In the genomic region with DNA sequence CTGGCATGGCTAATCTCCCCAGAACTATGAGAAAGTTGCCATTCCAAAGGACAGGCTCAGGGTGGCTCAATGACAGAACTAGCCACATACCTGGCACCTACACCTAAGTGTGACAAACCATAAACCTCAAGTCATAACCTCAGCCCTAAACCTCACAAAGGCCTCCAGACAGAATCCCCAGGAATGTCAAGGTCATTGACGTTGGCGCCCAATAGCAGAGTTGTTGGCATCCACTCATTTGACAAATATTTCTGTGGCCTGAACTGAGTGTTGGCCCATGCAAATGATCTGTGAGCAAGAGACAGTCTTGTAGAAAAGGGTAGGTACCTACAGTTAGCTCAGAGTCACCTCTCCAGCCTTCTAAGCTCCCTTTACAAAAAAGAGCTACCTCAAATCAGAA, we compare ENCODE assay signal across 21 mouse cellular contexts.
DNase-seq lines count a peak whose midpoint lies in the region; ATAC-seq and TF ChIP-seq lines count a peak whose summit lies in the region.
"Had no signal": no experiment of that assay in that cellular context is flagged by ENCODE, and none has a peak within 500 bp of the region (broad histone marks: within the 10 kb centered on the region; RNA-seq: fewer than 3 reads in every experiment).

No protein-coding gene starts in this region.

- POLR2A ChIA-PET in Patski (lab: Charles Lee) = no interaction called here

- peak; percentile 44 for DNase-seq in kidney, adult 11 months
- DNase-seq in kidney, adult 2 months = peak; percentile 48
- no peak for DNase-seq in kidney, postnatal 4 days
- peak; percentile 6 for DNase-seq in midbrain, embryonic 11.5 days (ENCODE audit: low spot score, missing footprints)
- DNase-seq in midbrain, embryonic 10.5 days (ENCODE audit: low spot score) = no peak
- no peak for DNase-seq in Patski (ENCODE audit: low read depth, low spot score)
- no peak for DNase-seq in adrenal gland, adult 8-10 months
- DNase-seq: adrenal gland, adult 2 months; adrenal gland, postnatal 14 days; adrenal gland, postnatal 36 days; cerebellum, adult 11-12 months; cerebellum, adult 2 months; cerebellum, adult 9-10 months; cerebellum, postnatal 10 days; cerebellum, postnatal 25 days; forebrain, postnatal 0 days had no signal

- H3K27me3 ChIP-seq in kidney, embryonic 14.5 days (ENCODE audit: control insufficient read depth, insufficient read depth, low read length) = no peaks in the 10 kb centered on the region
- no peaks in the 10 kb centered on the region for H3K27me3 ChIP-seq in kidney, adult 2 months (replicated peaks; ENCODE audit: control insufficient read depth, insufficient read depth, low read length)
- H3K27me3 ChIP-seq in midbrain, embryonic 11.5 days (ENCODE audit: control insufficient read depth, insufficient read depth, low read length) = no peaks in the 10 kb centered on the region
- H3K27me3 ChIP-seq in midbrain, embryonic 10.5 days (ENCODE audit: low read depth, poor library complexity, severe bottlenecking) = no peaks in the 10 kb centered on the region
- no peaks in the 10 kb centered on the region for H3K27me3 ChIP-seq in Patski
- H3K27me3 ChIP-seq: embryonic facial prominence, embryonic 12.5 days; forebrain, embryonic 13.5 days; forebrain, embryonic 15.5 days had no signal

- ATAC-seq in kidney, embryonic 14.5 days (ENCODE audit: low FRiP score, low TSS enrichment) = no peak
- ATAC-seq in midbrain, embryonic 11.5 days (ENCODE audit: low FRiP score) = no peak
- ATAC-seq in Patski = peak; percentile 39
- ATAC-seq: forebrain, embryonic 13.5 days; forebrain, embryonic 15.5 days; forebrain, postnatal 0 days had no signal

- TF ChIP-seq CTCF in kidney, adult 2 months (conservative IDR thresholded peaks at IDR 0.05; ENCODE audit: insufficient read depth, insufficient read length, low read depth, low read length) = no peak
- TF ChIP-seq CTCF in Patski (IDR thresholded peaks at IDR 0.05) = no peak

- no peaks in the 10 kb centered on the region for H3K4me1 ChIP-seq in kidney, embryonic 14.5 days (ENCODE audit: control insufficient read depth, insufficient read depth, low read length)
- peaks cover 4% of the 10 kb centered on the region; the same call in 1 of the 2 replicates for H3K4me1 ChIP-seq in kidney, adult 2 months (ENCODE audit: control insufficient read depth, insufficient read depth, low read length)
- no peaks in the 10 kb centered on the region for H3K4me1 ChIP-seq in midbrain, embryonic 11.5 days (ENCODE audit: control insufficient read depth, insufficient read depth, low read length)
- no peaks in the 10 kb centered on the region for H3K4me1 ChIP-seq in midbrain, embryonic 10.5 days
- H3K4me1 ChIP-seq: embryonic facial prominence, embryonic 10.5 days; embryonic facial prominence, embryonic 12.5 days; forebrain, embryonic 13.5 days; forebrain, embryonic 15.5 days had no signal

- no peak for TF ChIP-seq POLR2A in kidney, adult 2 months (IDR thresholded peaks at IDR 0.05; ENCODE audit: low read depth, low read length)

- no peak overlapping the region for H3K9ac ChIP-seq in kidney, embryonic 14.5 days (ENCODE audit: low read depth, low read length)
- no peak overlapping the region for H3K9ac ChIP-seq in midbrain, embryonic 11.5 days (ENCODE audit: low read length)
- H3K9ac ChIP-seq: embryonic facial prominence, embryonic 12.5 days; forebrain, embryonic 13.5 days; forebrain, embryonic 15.5 days; forebrain, postnatal 0 days had no signal

- CTCF ChIA-PET in Patski (lab: Charles Lee) = interaction anchor here (1.0 to 2.0 kb wide), 4 partner anchors 10 to 30 kb away, joined by 3 to 7 read pairs (median 3); no protein-coding TSS in a partner anchor

- no peak overlapping the region for H3K4me2 ChIP-seq in kidney, embryonic 14.5 days (replicated peaks; ENCODE audit: low read depth, low read length)
- H3K4me2 ChIP-seq in midbrain, embryonic 11.5 days = no peak overlapping the region
- H3K4me2 ChIP-seq: embryonic facial prominence, embryonic 12.5 days; forebrain, embryonic 13.5 days; forebrain, embryonic 15.5 days had no signal

- H3K4me3 ChIP-seq in kidney, embryonic 14.5 days (ENCODE audit: low read length) = no peak overlapping the region
- no peak overlapping the region for H3K4me3 ChIP-seq in kidney, adult 2 months (ENCODE audit: insufficient read depth, low read depth, low read length)
- H3K4me3 ChIP-seq in midbrain, embryonic 11.5 days (ENCODE audit: low read depth, low read length) = no peak overlapping the region
- no peak overlapping the region for H3K4me3 ChIP-seq in midbrain, embryonic 10.5 days
- H3K4me3 ChIP-seq: embryonic facial prominence, embryonic 10.5 days; embryonic facial prominence, embryonic 12.5 days; forebrain, embryonic 13.5 days; forebrain, embryonic 15.5 days had no signal

- no peak overlapping the region for H3K27ac ChIP-seq in kidney, embryonic 14.5 days (ENCODE audit: low read depth, low read length)
- no peak overlapping the region for H3K27ac ChIP-seq in kidney, adult 2 months (ENCODE audit: insufficient read depth, low read depth, low read length)
- H3K27ac ChIP-seq in midbrain, embryonic 11.5 days (ENCODE audit: low read depth, low read length) = no peak overlapping the region
- no peak overlapping the region for H3K27ac ChIP-seq in midbrain, embryonic 10.5 days (replicated peaks)
- H3K27ac ChIP-seq: embryonic facial prominence, embryonic 10.5 days; embryonic facial prominence, embryonic 12.5 days; forebrain, embryonic 13.5 days; forebrain, embryonic 15.5 days had no signal

- H3K36me3 ChIP-seq in kidney, embryonic 14.5 days (ENCODE audit: control insufficient read depth, insufficient read depth, low read length) = no peaks in the 10 kb centered on the region
- H3K36me3 ChIP-seq in kidney, adult 2 months (ENCODE audit: control insufficient read depth, insufficient read depth, low read length) = no peaks in the 10 kb centered on the region
- H3K36me3 ChIP-seq in midbrain, embryonic 11.5 days (ENCODE audit: control insufficient read depth, insufficient read depth, low read length) = no peaks in the 10 kb centered on the region
- H3K36me3 ChIP-seq in midbrain, embryonic 10.5 days = no peaks in the 10 kb centered on the region
- H3K36me3 ChIP-seq: embryonic facial prominence, embryonic 10.5 days; embryonic facial prominence, embryonic 12.5 days; forebrain, embryonic 15.5 days had no signal

- no peaks in the 10 kb centered on the region for H3K9me3 ChIP-seq in kidney, embryonic 14.5 days (ENCODE audit: control insufficient read depth, low read length)
- no peaks in the 10 kb centered on the region for H3K9me3 ChIP-seq in midbrain, embryonic 11.5 days (ENCODE audit: control insufficient read depth, low read length)
- no peaks in the 10 kb centered on the region for H3K9me3 ChIP-seq in midbrain, embryonic 10.5 days (replicated peaks)
- H3K9me3 ChIP-seq: embryonic facial prominence, embryonic 10.5 days; embryonic facial prominence, embryonic 12.5 days; forebrain, embryonic 13.5 days had no signal

- in situ Hi-C loops in Patski (cut with MboI; ENCODE audit: low pct_unique_long_range_greater_than_20kb) = no loop called here

- WGBS in kidney, embryonic 14.5 days = 94% methylated on average over 2 of the region's 2 CpGs
- 64% methylated on average over 2 of the region's 2 CpGs for WGBS in kidney, adult 2 months
- 94% methylated on average over 2 of the region's 2 CpGs for WGBS in midbrain, embryonic 11.5 days
- 91% methylated on average over 2 of the region's 2 CpGs for WGBS in midbrain, embryonic 10.5 days

Comparison
In these comparisons a context has a peak if more than half of its experiments do, and no peak if none do; other contexts are left out.
1. DNase-seq: peak in kidney, adult 11 months (single experiment), kidney, adult 2 months (single experiment) and midbrain, embryonic 11.5 days (single experiment); none in kidney, postnatal 4 days (0 of 2), midbrain, embryonic 10.5 days (single experiment), Patski (single experiment) and adrenal gland, adult 8-10 months (single experiment).